Mouse (Mus musculus): ENCODE results near the gene Cacfd1. TPM values are rescaled to one million over a fixed set of nuclear protein-coding genes. Genes with fewer than 3 reads are reported as not detected.

Cacfd1 gene
- polyA plus RNA-seq, 1 experiment from 2014 or later, result 42.1 TPM

DNA sequence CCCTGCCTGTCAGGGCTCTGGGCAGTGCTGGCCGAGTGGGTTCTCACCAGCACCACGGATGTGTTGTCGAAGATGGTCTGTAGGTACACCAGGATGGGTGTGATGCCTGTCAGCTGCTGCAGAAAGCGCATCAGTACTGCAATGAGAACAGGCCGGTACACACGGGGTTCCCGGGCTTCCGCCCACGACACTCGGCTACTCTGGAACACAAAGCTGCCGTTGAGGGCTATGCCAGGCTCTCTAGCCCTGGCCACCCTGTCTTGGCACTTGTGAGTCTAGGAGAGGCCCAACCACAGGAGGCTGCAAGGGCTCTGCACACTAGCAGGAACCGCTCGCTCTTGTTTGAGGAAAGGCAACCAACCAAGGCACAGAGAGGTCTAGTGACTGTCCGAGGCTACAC is 14.4 kb downstream of the Cacfd1 start:
- no peak for ATAC-seq
- no peak overlapping the region for H3K27ac ChIP-seq (ENCODE audit: low read length)
- no peak overlapping the region for H3K4me2 ChIP-seq (replicated peaks; ENCODE audit: low read depth, low read length)
- H3K9me3 ChIP-seq (ENCODE audit: low read length), result no peaks in the 10 kb centered on the region
- H3K9ac ChIP-seq (replicated peaks; ENCODE audit: low read depth), result no peak overlapping the region
- 65% methylated on average over 14 of the region's 14 CpGs for WGBS
- H3K4me3 ChIP-seq (ENCODE audit: low read depth, low read length), result no peak overlapping the region
- peaks cover under 1% of the 10 kb centered on the region; the same call in 1 of the 2 replicates for H3K36me3 ChIP-seq (ENCODE audit: insufficient read depth, low read length)
- H3K27me3 ChIP-seq (replicated peaks; ENCODE audit: insufficient read depth, low read length), result no peaks in the 10 kb centered on the region
- DNase-seq (ENCODE audit: low spot score), result no peak
- TF ChIP-seq EP300 (IDR thresholded peaks at IDR 0.05), result no peak
- no peak for TF ChIP-seq CTCF (IDR thresholded peaks at IDR 0.05)
- no peaks in the 10 kb centered on the region for H3K4me1 ChIP-seq (ENCODE audit: insufficient read depth, low read depth, low read length)

DNA sequence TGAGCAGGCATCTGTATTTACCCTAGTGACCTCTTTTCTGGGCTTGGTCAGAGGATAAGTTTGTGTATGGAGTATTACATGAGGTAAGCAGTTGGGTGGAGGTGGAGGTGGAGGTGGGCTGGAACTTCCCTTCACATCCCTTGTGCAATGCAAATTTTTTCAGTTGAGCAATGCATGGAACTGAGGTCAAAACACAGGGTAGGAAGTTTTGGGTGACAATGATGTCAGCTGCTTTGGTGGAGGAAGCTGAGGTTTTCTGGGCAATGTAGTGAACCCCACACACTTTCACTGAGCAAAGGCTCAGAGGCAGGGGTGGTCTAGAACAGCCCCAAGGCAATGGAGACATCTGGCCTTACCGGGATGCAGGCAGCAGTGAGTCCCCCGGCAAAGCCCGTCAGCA is 15.8 kb downstream of the Cacfd1 start:
- no peak overlapping the region for H3K4me3 ChIP-seq (ENCODE audit: low read depth, low read length)
- H3K27me3 ChIP-seq (replicated peaks; ENCODE audit: insufficient read depth, low read length), result no peaks in the 10 kb centered on the region
- no peaks in the 10 kb centered on the region for H3K36me3 ChIP-seq (ENCODE audit: insufficient read depth, low read length)
- TF ChIP-seq EP300 (IDR thresholded peaks at IDR 0.05), result no peak
- no peak for TF ChIP-seq CTCF (IDR thresholded peaks at IDR 0.05)
- no peak overlapping the region for H3K9ac ChIP-seq (replicated peaks; ENCODE audit: low read depth)
- no peak for ATAC-seq
- no peaks in the 10 kb centered on the region for H3K4me1 ChIP-seq (ENCODE audit: insufficient read depth, low read depth, low read length)
- no peak overlapping the region for H3K4me2 ChIP-seq (replicated peaks; ENCODE audit: low read depth, low read length)
- DNase-seq (ENCODE audit: low spot score), result no peak
- H3K27ac ChIP-seq (ENCODE audit: low read length), result no peak overlapping the region
- WGBS, result 73% methylated on average over 3 of the region's 3 CpGs
- H3K9me3 ChIP-seq (ENCODE audit: low read length), result no peaks in the 10 kb centered on the region

DNA sequence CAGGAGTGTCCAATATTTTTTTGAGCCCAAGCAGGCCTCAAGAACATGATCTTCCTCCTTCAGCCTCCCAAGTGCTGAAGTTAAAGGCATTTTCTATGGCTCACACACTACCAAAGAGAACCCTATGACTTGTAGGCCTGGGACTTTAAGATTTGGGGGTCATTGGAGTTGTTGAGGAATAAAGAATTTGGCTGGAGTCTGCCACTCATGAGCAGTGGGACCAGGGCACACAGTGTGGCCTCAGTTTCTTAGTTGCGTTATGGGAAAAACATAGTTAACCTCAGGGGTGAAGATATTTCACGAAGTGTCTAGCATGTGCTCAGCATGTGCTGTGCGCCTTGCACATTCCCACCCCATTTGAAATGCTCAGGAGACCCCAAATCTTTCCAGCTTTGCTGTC is 16.6 kb downstream of the Cacfd1 start:
- no peak overlapping the region for H3K4me3 ChIP-seq (ENCODE audit: low read depth, low read length)
- no peak overlapping the region for H3K4me2 ChIP-seq (replicated peaks; ENCODE audit: low read depth, low read length)
- TF ChIP-seq CTCF (IDR thresholded peaks at IDR 0.05) (no peak), EP300 (IDR thresholded peaks at IDR 0.05) (no peak)
- H3K27ac ChIP-seq (ENCODE audit: low read length), result no peak overlapping the region
- no peaks in the 10 kb centered on the region for H3K36me3 ChIP-seq (ENCODE audit: insufficient read depth, low read length)
- no peaks in the 10 kb centered on the region for H3K4me1 ChIP-seq (ENCODE audit: insufficient read depth, low read depth, low read length)
- DNase-seq (ENCODE audit: low spot score) (no peak), ATAC-seq (no peak)
- H3K27me3 ChIP-seq (replicated peaks; ENCODE audit: insufficient read depth, low read length), result no peaks in the 10 kb centered on the region
- 94% methylated on average over 3 of the region's 3 CpGs for WGBS
- H3K9ac ChIP-seq (replicated peaks; ENCODE audit: low read depth), result no peak overlapping the region
- H3K9me3 ChIP-seq (ENCODE audit: low read length), result no peaks in the 10 kb centered on the region

DNA sequence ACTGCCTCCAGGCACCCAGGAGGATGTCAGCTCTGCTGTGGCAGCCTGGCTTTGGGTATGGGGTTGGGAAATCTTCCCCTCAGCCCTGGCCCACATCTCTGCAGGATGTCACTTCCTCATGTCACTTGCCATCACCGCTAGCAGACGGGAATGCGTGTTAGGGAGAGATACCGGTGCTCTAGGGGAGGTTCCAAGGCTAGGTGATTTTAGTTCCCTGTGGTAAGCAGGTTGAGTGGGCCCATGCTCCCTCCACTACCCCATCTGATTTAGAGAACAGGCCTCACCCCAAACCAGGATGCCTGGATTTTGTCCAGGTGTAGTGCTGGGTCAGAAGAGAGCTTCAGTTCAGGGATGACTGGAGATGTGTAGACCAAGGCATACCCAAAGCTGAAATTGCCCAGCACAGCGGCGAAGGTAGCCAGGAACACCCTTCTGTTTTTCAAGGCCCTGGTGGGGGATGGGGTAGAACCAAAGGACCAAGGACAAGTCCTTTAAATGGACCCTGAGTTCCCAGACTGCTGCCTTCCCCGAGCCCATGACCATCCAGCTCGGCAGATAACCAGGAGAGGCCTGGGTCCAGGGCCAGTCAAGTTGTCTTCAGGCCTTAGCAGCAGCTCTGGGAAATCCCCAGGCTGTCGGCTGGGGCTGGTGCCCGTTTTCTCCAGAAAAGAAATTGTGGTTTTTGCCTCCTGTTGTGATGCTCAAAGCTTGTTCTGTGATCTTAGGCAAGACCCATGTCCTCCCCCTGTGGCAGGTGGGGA is 17.3 kb downstream of the Cacfd1 start:
- ATAC-seq (no peak), DNase-seq (ENCODE audit: low spot score) (no peak)
- no peaks in the 10 kb centered on the region for H3K4me1 ChIP-seq (ENCODE audit: insufficient read depth, low read depth, low read length)
- no peak overlapping the region for H3K27ac ChIP-seq (ENCODE audit: low read length)
- TF ChIP-seq CTCF (IDR thresholded peaks at IDR 0.05) (no peak), EP300 (IDR thresholded peaks at IDR 0.05) (no peak)
- H3K4me3 ChIP-seq (ENCODE audit: low read depth, low read length), result no peak overlapping the region
- no peak overlapping the region for H3K9ac ChIP-seq (replicated peaks; ENCODE audit: low read depth)
- no peak overlapping the region for H3K4me2 ChIP-seq (replicated peaks; ENCODE audit: low read depth, low read length)
- H3K27me3 ChIP-seq (replicated peaks; ENCODE audit: insufficient read depth, low read length), result no peaks in the 10 kb centered on the region
- 61% methylated on average over 10 of the region's 10 CpGs for WGBS
- H3K9me3 ChIP-seq (ENCODE audit: low read length), result no peaks in the 10 kb centered on the region
- H3K36me3 ChIP-seq (ENCODE audit: insufficient read depth, low read length), result no peaks in the 10 kb centered on the region

DNA sequence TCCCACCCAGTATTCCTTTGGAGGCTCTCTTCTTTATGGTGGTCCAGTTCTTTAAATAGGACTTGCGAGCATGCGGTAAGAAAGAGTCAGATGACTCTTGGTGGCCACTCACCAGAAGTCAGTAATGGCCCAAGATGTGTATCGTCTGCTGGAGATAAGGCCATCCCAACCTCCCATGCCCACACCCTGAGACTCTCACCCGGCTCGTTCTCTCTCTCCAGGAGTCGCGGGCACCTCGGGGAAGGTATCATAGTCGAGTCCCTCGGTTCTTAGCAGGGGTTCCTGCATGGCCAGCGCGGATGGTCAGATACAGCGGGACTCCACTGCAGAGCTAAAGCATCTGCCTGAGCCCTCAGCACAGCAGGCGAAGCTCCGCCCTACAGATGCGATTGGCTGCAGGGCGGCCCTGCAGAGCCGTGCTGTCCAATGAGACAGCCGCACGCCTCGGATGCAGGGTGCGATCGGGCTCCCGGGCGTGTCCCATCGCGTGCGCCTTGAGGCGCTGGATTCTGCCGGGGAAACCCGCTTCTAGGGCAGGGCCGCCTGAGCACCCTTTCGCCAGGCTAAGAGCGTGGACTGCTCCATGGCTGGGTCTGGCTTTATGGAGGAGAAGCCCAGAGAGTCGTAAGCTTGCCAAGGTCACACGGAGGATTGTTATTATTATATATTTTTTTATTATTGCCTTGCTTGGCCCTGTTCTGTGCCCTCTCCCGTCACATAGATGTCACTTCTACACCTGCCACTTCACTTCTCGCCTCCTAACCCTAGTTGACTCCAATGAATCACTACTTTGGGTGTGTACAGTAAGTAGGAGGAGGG is 18.1 kb downstream of the Cacfd1 start, which contains the start of gene Slc2a6:
Gene Slc2a6, minus strand, starts transcription at position 381 of the 819 bp plus-strand sequence.
- ATAC-seq, result peak; percentile 100

GRCm38 (mm10) chr2:27028437-27029015 is 18.8 kb downstream of the Cacfd1 start:
- 35% methylated on average over 4 of the region's 4 CpGs for whole genome bisulfite sequencing
- DNase-seq (ENCODE audit: low spot score) (peak; percentile 25), ATAC-seq (no peak)
- Histone ChIP-seq H3K4me2 (replicated peaks; ENCODE audit: low read depth, low read length) (peak overlapping the region; percentile 46), H3K9ac (replicated peaks; ENCODE audit: low read depth) (no peak overlapping the region), H3K36me3 (ENCODE audit: insufficient read depth, low read length) (no peaks in the 10 kb centered on the region), H3K4me1 (ENCODE audit: insufficient read depth, low read depth, low read length) (no peaks in the 10 kb centered on the region), H3K9me3 (ENCODE audit: low read length) (no peaks in the 10 kb centered on the region), H3K27ac (ENCODE audit: low read length) (no peak overlapping the region), H3K4me3 (ENCODE audit: low read depth, low read length) (no peak overlapping the region), H3K27me3 (replicated peaks; ENCODE audit: insufficient read depth, low read length) (no peaks in the 10 kb centered on the region)
- TF ChIP-seq EP300 (IDR thresholded peaks at IDR 0.05) (no peak), CTCF (IDR thresholded peaks at IDR 0.05) (no peak)

More for the DNA sequence above, 18.1 kb downstream of the Cacfd1 start, which contains the start of gene Slc2a6:
- Histone ChIP-seq H3K4me1 (ENCODE audit: insufficient read depth, low read depth, low read length) (no peaks in the 10 kb centered on the region), H3K27me3 (replicated peaks; ENCODE audit: insufficient read depth, low read length) (no peaks in the 10 kb centered on the region), H3K9ac (replicated peaks; ENCODE audit: low read depth) (no peak within 1 kb of the TSS), H3K4me2 (replicated peaks; ENCODE audit: low read depth, low read length) (peak within 1 kb of the TSS; percentile 46), H3K27ac (ENCODE audit: low read length) (no peak within 1 kb of the TSS), H3K9me3 (ENCODE audit: low read length) (no peaks in the 10 kb centered on the region), H3K36me3 (ENCODE audit: insufficient read depth, low read length) (no peaks in the 10 kb centered on the region), H3K4me3 (ENCODE audit: low read depth, low read length) (no peak within 1 kb of the TSS)
- no peak for TF ChIP-seq EP300 (IDR thresholded peaks at IDR 0.05)
- TF ChIP-seq CTCF (IDR thresholded peaks at IDR 0.05), result no peak
- DNase-seq (ENCODE audit: low spot score), result peak; percentile 93
- 3% methylated on average over 37 of the region's 38 CpGs for WGBS

Data from lung, postnatal 0 days (tissue).